Mouse (Mus musculus): ENCODE measurements around the gene Rad1.

DNA sequence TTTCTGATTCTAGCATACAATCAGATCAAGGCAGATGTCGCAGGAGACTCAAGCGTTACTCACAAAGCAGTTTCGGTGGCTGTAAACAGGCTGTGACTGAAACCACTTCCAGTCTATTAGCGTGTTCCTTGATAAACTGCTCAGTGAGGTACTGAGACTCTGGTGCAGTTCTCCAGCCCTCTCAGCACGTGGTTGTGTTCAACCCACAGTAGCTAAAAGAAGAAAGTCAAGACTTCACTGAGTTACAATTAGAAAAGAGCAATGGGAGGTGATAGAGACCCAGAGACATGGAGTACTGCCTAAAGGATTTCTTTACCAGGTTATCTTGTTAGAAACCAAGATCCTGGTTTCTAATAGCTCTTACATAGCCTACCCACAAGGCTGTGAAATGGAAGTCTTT, 13.8 kb downstream of the Rad1 start:
- TF ChIP-seq CTCF (IDR thresholded peaks at IDR 0.05; ENCODE audit: extremely low read depth, insufficient read depth, low read length) = no peak
- TF ChIP-seq POLR2A (IDR thresholded peaks at IDR 0.05; ENCODE audit: extremely low read depth, insufficient read depth, low read length) = no peak
